Mouse (Mus musculus) forebrain, postnatal 0 days (tissue): ENCODE data around the gene Gm20390. TPM values are rescaled to one million over a fixed set of nuclear protein-coding genes. Genes with fewer than 3 reads are reported as not detected.

Source experiments
- ATAC-seq: fragments of 200-750 bp; cut with Nextera tagmentation; 2 replicates; pipeline ENCODE4 v1.8.0; 2017; ENCODE audit warnings: mild to moderate bottlenecking, moderate library complexity
- DNase-seq: peaks from one replicate; pipeline ENCODE4 v3.0.0-alpha.2; 2015
- H3K27ac ChIP-seq: fragments of 300-500 bp; sonication (generic); 2 replicates; pipeline ENCODE4 v1.5.1; 2014; ENCODE audit warnings: low read depth, mild to moderate bottlenecking, antibody characterized with exemption, low read length, moderate library complexity, mixed read lengths
- H3K27me3 ChIP-seq: fragments of 300-500 bp; sonication (generic); 2 replicates; pipeline ENCODE4 v1.6.1; 2014; ENCODE audit warnings: mild to moderate bottlenecking, low read length, mixed read lengths; ENCODE audit not compliant: insufficient read depth
- H3K36me3 ChIP-seq: fragments of 300-500 bp; sonication (generic); 2 replicates; pipeline ENCODE4 v1.6.1; 2014; ENCODE audit warnings: mild to moderate bottlenecking, moderate library complexity; ENCODE audit not compliant: insufficient read depth
- H3K4me1 ChIP-seq: fragments of 300-500 bp; sonication (generic); 2 replicates; pipeline ENCODE4 v1.6.1; 2014; ENCODE audit warnings: antibody characterized with exemption; ENCODE audit not compliant: insufficient read depth
- H3K4me2 ChIP-seq: fragments of 300-500 bp; sonication (generic); 2 replicates; pipeline ENCODE4 v1.6.1; 2014; ENCODE audit warnings: low read depth, mild to moderate bottlenecking, moderate library complexity
- H3K4me3 ChIP-seq: fragments of 300-500 bp; sonication (generic); 2 replicates; pipeline ENCODE4 v1.5.1; 2014; ENCODE audit warnings: low read depth, low read length, mixed read lengths
- H3K9ac ChIP-seq: fragments of 300-500 bp; sonication (generic); 2 replicates; pipeline ENCODE4 v1.6.1; 2014; ENCODE audit warnings: mild to moderate bottlenecking
- H3K9me3 ChIP-seq: fragments of 300-500 bp; sonication (generic); 2 replicates; pipeline ENCODE4 v1.6.1; 2016; ENCODE audit warnings: low read length
- CTCF ChIP-seq: sonication (generic); IDR thresholded peaks from 2 replicates; pipeline ENCODE4 v1.5.1; 2016; ENCODE audit warnings: antibody characterized with exemption, control low read depth, low read depth
- WGBS: fragments of 180-500 bp; shearing (Covaris S2); extraction: QIAGEN DNeasy Blood & Tissue Kit; methylation state at CpG from one replicate; pipeline ENCODE4 v1.1.7; 2014; 5-methylcytosine and 5-hydroxymethylcytosine counted together
- polyA plus RNA-seq: library from polyadenylated mRNA; unstranded; fragments of >200 nt; fragmentation: Nextera tagmentation; extraction: Ambion mirVana; gene quantifications from 2 replicates; pipeline ENCODE4 v1.2.1, GENCODE M21; 2015
- total RNA-seq: library from RNA; depleted of rRNA; stranded (reverse); fragments of >200 nt; gene quantifications from 2 replicates; pipeline ENCODE4 v1.2.3, GENCODE M21; 2014

Gm20390 gene
- total and polyA plus RNA-seq, 2 experiments from 2014 or later: 90.4 to 448 TPM

DNA sequence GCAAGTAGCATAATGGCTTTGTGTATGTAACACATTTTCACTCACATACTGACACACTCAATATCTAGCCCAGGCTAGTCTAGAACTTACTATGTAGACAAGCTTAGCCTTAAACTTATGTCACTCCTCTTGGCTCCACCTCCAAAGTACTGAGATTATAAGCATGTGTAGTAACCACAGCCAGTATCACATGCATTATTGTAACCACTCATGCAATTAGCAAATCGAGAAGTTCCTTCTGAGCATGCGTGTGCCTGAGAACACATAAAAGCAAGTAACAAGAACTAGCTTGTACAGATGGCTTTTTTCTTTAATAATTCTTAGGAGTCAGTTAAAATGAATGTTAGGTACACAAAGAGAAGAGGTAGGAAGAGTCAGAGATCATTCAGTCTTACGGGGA, 16.5 kb upstream of the Gm20390 start:
- Histone ChIP-seq H3K27ac (no peak overlapping the region), H3K4me1 (no peaks in the 10 kb centered on the region), H3K4me2 (no peak overlapping the region), H3K4me3 (no peak overlapping the region), H3K9me3 (no peaks in the 10 kb centered on the region), H3K9ac (no peak overlapping the region), H3K27me3 (no peaks in the 10 kb centered on the region), H3K36me3 (no peaks in the 10 kb centered on the region)
- ATAC-seq (no peak), DNase-seq (no peak)
- 94% methylated on average over 3 of the region's 3 CpGs for WGBS
- no peak for TF ChIP-seq CTCF

DNA sequence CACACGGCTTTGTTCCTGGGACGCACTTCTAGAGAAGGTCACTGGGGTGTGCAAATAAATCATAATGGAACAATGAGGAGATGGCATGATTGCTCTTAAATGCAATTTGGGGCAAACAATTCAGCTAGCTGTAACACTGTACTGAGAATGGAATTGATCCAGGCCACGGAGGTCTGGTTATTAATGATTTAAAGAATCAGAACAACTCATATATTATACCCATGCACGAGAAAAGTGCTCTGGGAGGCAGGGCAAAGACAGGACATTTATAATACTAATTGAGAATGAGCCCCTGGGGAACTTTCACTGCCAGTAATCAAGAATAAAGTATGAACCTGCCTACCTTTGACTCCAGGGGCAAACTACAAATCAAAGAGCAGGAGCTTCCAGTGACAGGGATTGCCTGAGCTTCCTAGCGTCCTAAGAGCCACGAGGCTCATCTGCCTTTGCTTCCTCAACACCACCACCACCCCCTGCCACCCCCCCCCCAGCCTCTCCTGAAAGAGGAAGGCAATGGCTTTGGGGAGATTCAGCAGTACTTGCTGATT, 11.5 kb upstream of the Gm20390 start:
- no peaks in the 10 kb centered on the region for H3K36me3 ChIP-seq
- H3K9ac ChIP-seq: no peak overlapping the region
- H3K4me3 ChIP-seq: no peak overlapping the region
- WGBS: 61% methylated on average over 6 of the region's 6 CpGs
- no peaks in the 10 kb centered on the region for H3K9me3 ChIP-seq
- DNase-seq (no peak), ATAC-seq (no peak)
- H3K27ac ChIP-seq: no peak overlapping the region
- TF ChIP-seq CTCF: no peak
- no peaks in the 10 kb centered on the region for H3K27me3 ChIP-seq
- no peak overlapping the region for H3K4me2 ChIP-seq
- no peaks in the 10 kb centered on the region for H3K4me1 ChIP-seq

DNA sequence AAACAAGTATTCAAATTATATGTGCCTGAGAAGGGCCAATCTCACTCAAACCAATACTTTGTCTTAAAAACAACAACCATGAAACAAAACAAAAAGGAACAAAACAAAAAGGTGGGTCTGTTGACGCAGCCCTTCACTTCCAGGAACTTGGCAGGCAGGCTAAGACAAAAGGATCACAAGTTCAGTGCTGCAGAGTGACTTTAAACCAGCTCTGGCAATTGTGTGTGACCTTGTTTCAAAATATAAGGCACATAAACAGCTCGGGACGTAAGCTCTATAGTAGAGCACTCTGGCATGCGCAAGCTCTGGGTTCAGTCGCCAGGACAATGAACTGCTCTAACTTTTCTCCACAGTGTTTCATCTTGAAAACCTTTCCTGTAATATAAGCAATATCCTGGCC, 4.9 kb upstream of the Gm20390 start:
- WGBS: 82% methylated on average over 5 of the region's 5 CpGs
- Histone ChIP-seq H3K4me3 (no peak overlapping the region), H3K36me3 (no peaks in the 10 kb centered on the region), H3K27me3 (no peaks in the 10 kb centered on the region), H3K9ac (no peak overlapping the region), H3K9me3 (no peaks in the 10 kb centered on the region), H3K4me1 (no peaks in the 10 kb centered on the region), H3K4me2 (no peak overlapping the region), H3K27ac (no peak overlapping the region)
- TF ChIP-seq CTCF: no peak
- no peak for ATAC-seq
- no peak for DNase-seq

DNA sequence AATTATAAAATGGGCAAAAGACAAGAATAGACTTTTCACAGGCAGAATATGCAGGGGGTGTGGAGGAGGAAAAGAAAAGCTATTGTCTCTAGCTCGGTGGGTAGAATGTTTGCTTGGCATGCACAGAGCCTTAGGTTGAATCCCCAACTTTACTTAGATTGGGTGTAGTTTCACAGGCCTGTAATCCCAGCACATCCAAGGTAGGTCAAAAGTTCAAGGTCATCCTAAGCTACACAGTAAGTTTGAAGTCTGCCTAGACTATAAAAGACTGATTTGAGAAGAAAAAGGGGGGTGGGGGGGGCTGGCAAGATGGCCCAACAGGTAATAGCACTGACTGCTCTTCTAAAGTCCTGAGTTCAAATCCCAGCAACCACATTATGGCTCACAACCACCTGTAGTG, 1.7 kb upstream of the Gm20390 start:
- Histone ChIP-seq H3K27me3 (no peaks in the 10 kb centered on the region), H3K9me3 (no peaks in the 10 kb centered on the region), H3K36me3 (peaks cover 11% of the 10 kb centered on the region), H3K9ac (no peak overlapping the region), H3K4me3 (no peak overlapping the region), H3K27ac (no peak overlapping the region), H3K4me1 (0 out of 2 replicates have a peak, but pooled peaks cover 4% of the 10 kb centered on the region), H3K4me2 (no peak overlapping the region)
- TF ChIP-seq CTCF: no peak
- 74% methylated on average over 1 of the region's 1 CpGs for WGBS
- ATAC-seq (no peak), DNase-seq (no peak)

DNA sequence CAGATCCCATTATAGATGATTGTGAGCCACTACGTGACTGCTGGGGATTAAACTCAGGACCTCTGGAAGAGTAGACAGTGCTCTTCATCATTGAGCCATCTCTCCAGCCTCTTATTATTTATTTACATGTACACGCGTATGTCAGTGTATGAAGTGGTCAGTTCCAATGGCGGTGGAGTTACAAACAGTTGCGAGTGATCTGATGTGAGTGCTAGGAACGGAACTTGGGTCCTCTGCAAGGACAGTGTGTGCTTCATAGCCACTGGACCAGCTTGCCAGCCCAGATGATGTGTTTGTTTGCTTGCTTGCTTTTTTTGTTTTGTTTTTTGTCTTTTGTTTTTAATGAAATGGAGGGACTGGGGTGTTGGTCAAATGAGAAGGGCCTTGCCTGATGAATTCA, 1.1 kb upstream of the Gm20390 start:
- WGBS: 95% methylated on average over 6 of the region's 6 CpGs
- 0 out of 2 replicates have a peak overlapping the region, but pooled peaks have one; percentile 25 for H3K9ac ChIP-seq
- no peak for ATAC-seq

DNA sequence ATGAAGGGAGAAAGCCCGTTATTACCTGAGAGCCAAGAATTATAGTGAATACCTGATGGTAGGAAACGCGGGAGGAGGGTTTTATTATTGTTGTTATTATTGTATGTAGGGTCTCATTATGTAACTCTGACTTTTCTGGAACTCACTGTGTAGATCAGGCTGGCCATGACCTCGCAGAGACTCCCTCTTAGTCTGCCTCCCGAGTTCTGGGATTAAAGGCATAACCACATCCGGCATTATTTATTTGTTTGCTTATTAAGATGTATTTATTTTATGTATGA, 695 bp upstream of the Gm20390 start:
- DNase-seq (no peak), ATAC-seq (no peak)
- Histone ChIP-seq H3K4me1 (0 out of 2 replicates have a peak, but pooled peaks cover 4% of the 10 kb centered on the region), H3K9me3 (no peaks in the 10 kb centered on the region), H3K36me3 (peaks cover 20% of the 10 kb centered on the region), H3K27me3 (no peaks in the 10 kb centered on the region), H3K4me3 (peak overlapping the region; percentile 22; the same call in 1 of the 2 replicates), H3K27ac (peak overlapping the region; percentile 76), H3K9ac (peak overlapping the region; percentile 25; the same call in 1 of the 2 replicates), H3K4me2 (peak overlapping the region; percentile 35)
- WGBS: 56% methylated on average over 6 of the region's 6 CpGs
- no peak for TF ChIP-seq CTCF

More for the DNA sequence above, 1.1 kb upstream of the Gm20390 start:
- H3K36me3 ChIP-seq: peaks cover 16% of the 10 kb centered on the region
- H3K27me3 ChIP-seq: no peaks in the 10 kb centered on the region
- no peak for TF ChIP-seq CTCF
- DNase-seq: no peak
- H3K4me3 ChIP-seq: no peak overlapping the region
- 0 out of 2 replicates have a peak, but pooled peaks cover 4% of the 10 kb centered on the region for H3K4me1 ChIP-seq
- H3K4me2 ChIP-seq: no peak overlapping the region
- 0 out of 2 replicates have a peak overlapping the region, but pooled peaks have one; percentile 76 for H3K27ac ChIP-seq
- no peaks in the 10 kb centered on the region for H3K9me3 ChIP-seq

DNA sequence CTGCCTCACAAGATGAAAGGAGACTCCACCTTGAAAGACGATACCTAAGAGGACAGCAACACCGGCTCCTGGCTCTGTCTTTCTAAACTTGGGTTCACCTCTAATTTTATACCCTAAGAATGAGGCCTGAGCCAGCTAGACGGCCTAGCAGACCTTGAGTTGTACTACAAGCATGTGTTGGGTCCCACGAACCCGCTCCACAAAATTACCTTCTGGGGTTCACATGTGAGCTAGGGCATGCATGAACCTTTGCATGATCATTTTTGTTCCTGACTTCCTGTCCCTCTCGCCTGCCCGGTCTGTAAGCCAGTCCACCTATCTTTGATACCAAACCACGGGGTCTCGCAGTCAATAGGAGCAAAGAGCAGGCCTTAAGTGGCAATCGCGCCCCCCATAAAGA, 712 bp downstream of the Gm20390 start:
- H3K27ac ChIP-seq: peak overlapping the region; percentile 75
- peak overlapping the region; percentile 67 for H3K4me3 ChIP-seq
- DNase-seq (peak; percentile 38), ATAC-seq (no peak)
- 6% methylated on average over 11 of the region's 11 CpGs for WGBS
- peak overlapping the region; percentile 59 for H3K4me2 ChIP-seq
- no peaks in the 10 kb centered on the region for H3K9me3 ChIP-seq
- no peak for TF ChIP-seq CTCF
- peak overlapping the region; percentile 68 for H3K9ac ChIP-seq
- H3K4me1 ChIP-seq: 0 out of 2 replicates have a peak, but pooled peaks cover 4% of the 10 kb centered on the region
- H3K36me3 ChIP-seq: peaks cover 32% of the 10 kb centered on the region
- no peaks in the 10 kb centered on the region for H3K27me3 ChIP-seq
